Mouse (Mus musculus) stomach, postnatal 0 days (tissue): ENCODE results near the gene Eif5. TPM values are rescaled to one million over a fixed set of nuclear protein-coding genes. Genes with fewer than 3 reads are reported as not detected.
A peak's percentile ranks its signal among the peaks of the same experiment; 100 is the strongest.

ENCODE experiments used
- ATAC-seq: fragments of 200-750 bp; cut with Nextera tagmentation; 2 replicates; pipeline ENCODE4 v1.8.0; 2017; ENCODE audit not compliant: low FRiP score, low TSS enrichment
- DNase-seq: peaks from one replicate; pipeline ENCODE4 v3.0.0-alpha.2; 2016; ENCODE audit warnings: low spot score
- H3K27ac ChIP-seq: fragments of 300-500 bp; sonication (generic); replicated peaks from 2 replicates; pipeline ENCODE4 v1.5.1; 2014; ENCODE audit warnings: mild to moderate bottlenecking, control low read depth
- H3K27me3 ChIP-seq: fragments of 300-500 bp; sonication (generic); 2 replicates; pipeline ENCODE4 v1.6.1; 2014; ENCODE audit warnings: low read length; ENCODE audit not compliant: control insufficient read depth, insufficient read depth
- H3K36me3 ChIP-seq: fragments of 300-500 bp; sonication (generic); 2 replicates; pipeline ENCODE4 v1.6.1; 2014; ENCODE audit warnings: low read length, mixed read lengths; ENCODE audit not compliant: control insufficient read depth, insufficient read depth
- H3K4me1 ChIP-seq: fragments of 300-500 bp; sonication (generic); replicated peaks from 2 replicates; pipeline ENCODE4 v1.6.1; 2014; ENCODE audit warnings: antibody characterized with exemption; ENCODE audit not compliant: control insufficient read depth, insufficient read depth
- H3K4me2 ChIP-seq: fragments of 300-500 bp; sonication (generic); replicated peaks from 2 replicates; pipeline ENCODE4 v1.6.1; 2014; ENCODE audit warnings: low read depth, mild to moderate bottlenecking, control low read depth, moderate library complexity
- H3K4me3 ChIP-seq: fragments of 300-500 bp; sonication (generic); 2 replicates; pipeline ENCODE4 v1.5.1; 2014; ENCODE audit warnings: low read depth, low read length, control low read depth
- H3K9ac ChIP-seq: fragments of 300-500 bp; sonication (generic); 2 replicates; pipeline ENCODE4 v1.6.1; 2014; ENCODE audit warnings: mild to moderate bottlenecking, low read length, control low read depth, mixed read lengths
- H3K9me3 ChIP-seq: fragments of 300-500 bp; sonication (generic); 2 replicates; pipeline ENCODE4 v1.6.1; 2016; ENCODE audit warnings: low read length; ENCODE audit not compliant: control insufficient read depth
- CTCF ChIP-seq: IDR thresholded peaks from 2 replicates; pipeline ENCODE4 v1.5.1; 2016; ENCODE audit warnings: antibody characterized with exemption, low read depth, mild to moderate bottlenecking, moderate library complexity
- EP300 ChIP-seq: optimal IDR thresholded peaks from 2 replicates; pipeline ENCODE3; 2016; ENCODE audit warnings: antibody characterized with exemption
- WGBS: fragments of 180-500 bp; shearing (Covaris S2); extraction: QIAGEN DNeasy Blood & Tissue Kit; methylation state at CpG from one replicate; pipeline ENCODE4 v1.1.7; 2014; 5-methylcytosine and 5-hydroxymethylcytosine counted together
- polyA plus RNA-seq: library from polyadenylated mRNA; unstranded; fragments of >200 nt; fragmentation: Nextera tagmentation; extraction: Ambion mirVana; gene quantifications from 2 replicates; pipeline ENCODE4 v1.2.1, GENCODE M21; 2015

Gene Eif5
- polyA plus RNA-seq, 1 experiment from 2014 or later: 455 TPM

DNA sequence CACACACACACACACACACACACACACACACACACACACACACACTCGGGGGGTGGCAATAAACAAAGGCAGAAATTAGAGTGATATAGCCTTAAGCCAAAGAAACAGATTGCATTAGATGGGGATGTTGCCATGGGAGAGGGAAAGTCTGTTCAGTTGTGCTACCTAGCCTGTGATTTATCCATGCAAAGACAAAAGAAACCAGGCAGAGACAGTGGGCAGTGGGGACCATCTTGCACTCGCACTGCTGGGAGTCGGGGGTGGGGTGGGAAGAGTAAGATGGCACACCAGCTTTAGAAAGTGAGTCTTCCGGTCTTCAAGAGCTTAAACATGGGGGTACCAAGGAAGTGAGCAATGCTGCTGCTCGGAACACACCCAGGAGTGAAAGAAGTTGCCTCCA lies 22.5 kb downstream of the Eif5 start:
- Histone ChIP-seq H3K9ac (no peak overlapping the region), H3K4me1 (no peaks in the 10 kb centered on the region), H3K4me3 (no peak overlapping the region), H3K9me3 (no peaks in the 10 kb centered on the region), H3K27me3 (no peaks in the 10 kb centered on the region), H3K27ac (0 out of 2 replicates have a peak overlapping the region, but pooled peaks have one; percentile 1), H3K36me3 (no peaks in the 10 kb centered on the region), H3K4me2 (no peak overlapping the region)
- DNase-seq: no peak
- whole genome bisulfite sequencing: 60% methylated on average over 5 of the region's 5 CpGs
- ATAC-seq: no peak
- TF ChIP-seq CTCF (no peak), EP300 (no peak)

DNA sequence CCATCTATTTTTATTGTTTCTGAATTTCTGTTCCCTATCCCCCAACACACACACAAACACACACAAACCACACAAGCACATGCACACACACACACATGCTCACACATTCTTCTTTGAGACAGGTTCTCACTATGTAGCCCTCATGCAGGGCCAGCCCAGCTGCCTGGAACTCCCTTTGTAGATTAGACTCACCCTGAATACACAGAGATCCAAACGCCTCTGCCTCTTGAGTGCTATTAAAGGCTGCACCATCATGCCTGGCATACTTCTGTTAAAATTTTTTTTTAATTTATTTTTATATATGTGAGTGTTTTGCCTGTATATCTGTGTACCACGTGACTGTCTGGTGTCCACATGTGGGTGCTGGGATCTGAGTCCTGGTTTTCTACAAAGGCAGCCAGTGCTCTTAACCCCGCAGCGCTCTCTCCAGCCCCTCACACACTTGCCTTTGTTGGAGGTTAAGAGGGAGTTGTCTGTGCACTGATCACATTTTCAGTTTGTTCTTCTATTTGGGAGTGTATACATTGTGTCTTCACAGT lies 24.5 kb downstream of the Eif5 start:
- H3K4me2 ChIP-seq: no peak overlapping the region
- DNase-seq (no peak), ATAC-seq (no peak; the same call in 1 of the 2 replicates)
- H3K27me3 ChIP-seq: no peaks in the 10 kb centered on the region
- H3K4me1 ChIP-seq: no peaks in the 10 kb centered on the region
- no peak overlapping the region for H3K9ac ChIP-seq
- no peaks in the 10 kb centered on the region for H3K36me3 ChIP-seq
- TF ChIP-seq CTCF (no peak), EP300 (no peak)
- H3K4me3 ChIP-seq: no peak overlapping the region
- H3K9me3 ChIP-seq: no peaks in the 10 kb centered on the region
- WGBS: 36% methylated on average over 4 of the region's 4 CpGs
- no peak overlapping the region for H3K27ac ChIP-seq

DNA sequence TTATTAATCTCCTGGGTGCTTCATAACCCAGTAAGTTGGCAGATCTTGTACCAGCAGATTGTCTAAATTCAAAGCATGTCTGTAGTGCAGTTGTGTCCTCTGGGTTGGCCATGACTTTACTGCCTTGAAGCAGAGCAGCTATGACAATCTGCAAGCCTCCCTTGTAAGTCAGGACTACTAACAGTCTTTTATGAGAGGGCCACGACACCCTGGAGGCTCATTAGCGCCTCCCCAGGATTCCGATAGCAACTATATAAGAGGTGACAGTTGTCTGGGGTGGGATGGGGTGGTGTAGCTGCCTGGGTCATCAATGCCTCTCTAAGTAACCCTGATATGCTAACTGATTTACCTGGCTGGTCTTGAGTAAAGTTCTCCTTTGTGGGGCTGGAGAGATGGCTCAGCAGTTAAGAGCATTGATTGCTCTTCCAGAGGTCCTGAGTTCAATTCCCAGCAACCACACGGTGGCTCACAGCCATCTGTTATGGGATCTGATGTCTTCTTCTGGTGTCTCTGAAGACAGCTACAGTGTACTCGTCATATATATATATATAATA lies 25.3 kb downstream of the Eif5 start:
- no peak overlapping the region for H3K4me2 ChIP-seq
- no peak overlapping the region for H3K4me3 ChIP-seq
- no peak overlapping the region for H3K9ac ChIP-seq
- DNase-seq (no peak), ATAC-seq (no peak)
- no peaks in the 10 kb centered on the region for H3K9me3 ChIP-seq
- no peaks in the 10 kb centered on the region for H3K27me3 ChIP-seq
- H3K36me3 ChIP-seq: no peaks in the 10 kb centered on the region
- no peak overlapping the region for H3K27ac ChIP-seq
- H3K4me1 ChIP-seq: no peaks in the 10 kb centered on the region
- 49% methylated on average over 5 of the region's 5 CpGs for WGBS
- TF ChIP-seq EP300 (no peak), CTCF (peak; percentile 39; the same call in 1 of the 2 replicates)

DNA sequence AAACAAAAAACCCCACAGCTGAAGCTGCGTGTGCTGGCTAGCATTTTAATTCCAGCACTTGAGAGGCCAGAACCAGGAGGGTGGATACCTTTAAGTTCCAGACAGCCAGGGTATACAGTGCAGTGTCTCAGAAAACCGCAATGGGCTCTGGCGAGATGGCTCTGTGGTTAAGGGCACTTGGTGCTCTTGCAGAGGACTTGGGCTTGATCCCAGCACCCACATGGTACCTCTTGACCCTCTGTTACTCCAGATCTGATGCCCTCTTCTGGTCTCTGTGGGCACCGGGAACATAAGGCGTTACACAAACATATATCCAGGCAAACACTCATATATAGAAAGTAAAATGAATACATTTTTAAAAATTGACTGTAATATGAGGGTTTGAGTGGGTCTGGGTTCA lies 27.5 kb downstream of the Eif5 start:
- H3K27ac ChIP-seq: no peak overlapping the region
- no peak for DNase-seq
- H3K9ac ChIP-seq: no peak overlapping the region
- H3K36me3 ChIP-seq: no peaks in the 10 kb centered on the region
- H3K4me3 ChIP-seq: no peak overlapping the region
- no peak overlapping the region for H3K4me2 ChIP-seq
- no peak for ATAC-seq
- H3K27me3 ChIP-seq: no peaks in the 10 kb centered on the region
- H3K4me1 ChIP-seq: no peaks in the 10 kb centered on the region
- 74% methylated on average over 5 of the region's 5 CpGs for WGBS
- no peaks in the 10 kb centered on the region for H3K9me3 ChIP-seq
- no peak for TF ChIP-seq CTCF
- TF ChIP-seq EP300: no peak

DNA sequence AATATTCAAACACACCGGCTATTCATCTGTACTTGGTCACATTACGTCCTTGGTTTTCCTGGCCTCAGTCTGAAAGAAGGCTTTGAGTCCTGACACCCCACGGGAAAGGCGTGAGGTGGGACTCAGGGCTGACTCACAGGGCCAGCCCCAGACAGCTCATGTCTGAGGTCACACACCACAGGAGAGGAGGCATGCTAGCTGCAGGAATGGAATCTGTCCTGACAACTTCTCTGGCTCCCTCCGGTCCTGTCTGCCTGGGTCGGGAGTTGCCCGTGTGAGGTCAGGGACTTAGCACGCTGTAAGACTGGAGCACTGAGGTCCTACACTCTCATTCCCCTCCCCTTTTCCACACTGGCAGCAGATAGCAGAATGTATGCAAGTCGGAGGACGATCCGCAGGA lies 31.0 kb downstream of the Eif5 start:
- no peak for DNase-seq
- no peak for TF ChIP-seq EP300
- TF ChIP-seq CTCF: no peak
- Histone ChIP-seq H3K9ac (no peak overlapping the region), H3K27me3 (no peaks in the 10 kb centered on the region), H3K4me2 (no peak overlapping the region), H3K36me3 (no peaks in the 10 kb centered on the region), H3K4me1 (no peaks in the 10 kb centered on the region; the same call in 1 of the 2 replicates), H3K9me3 (no peaks in the 10 kb centered on the region), H3K27ac (no peak overlapping the region), H3K4me3 (no peak overlapping the region)
- 50% methylated on average over 11 of the region's 11 CpGs for WGBS
- peak; percentile 67; the same call in 1 of the 2 replicates for ATAC-seq

DNA sequence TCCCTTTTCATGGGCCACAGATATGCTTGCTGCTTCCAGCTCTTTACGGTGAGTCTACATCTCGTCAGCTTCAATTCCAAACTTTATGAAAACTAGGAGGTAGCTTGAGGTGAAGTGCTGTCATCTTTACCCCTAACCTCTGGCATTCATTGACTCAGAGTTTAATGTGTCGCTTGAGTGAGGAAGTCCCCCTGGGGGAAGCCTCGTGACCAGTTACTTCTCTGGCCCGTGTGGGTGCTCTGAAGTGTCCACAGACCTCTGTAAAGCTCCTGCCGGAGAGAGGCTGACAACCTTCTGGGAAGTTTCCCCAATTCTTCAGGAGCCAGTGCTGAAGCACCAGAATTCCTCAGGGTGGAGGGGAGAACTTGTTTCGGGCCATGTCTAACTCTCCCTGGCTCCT lies 34.6 kb downstream of the Eif5 start:
- H3K4me3 ChIP-seq: no peak overlapping the region
- no peak overlapping the region for H3K4me2 ChIP-seq
- H3K4me1 ChIP-seq: no peaks in the 10 kb centered on the region; the same call in 1 of the 2 replicates
- ATAC-seq (no peak), DNase-seq (no peak)
- no peaks in the 10 kb centered on the region for H3K9me3 ChIP-seq
- no peaks in the 10 kb centered on the region for H3K27me3 ChIP-seq
- H3K36me3 ChIP-seq: no peaks in the 10 kb centered on the region
- H3K9ac ChIP-seq: no peak overlapping the region
- TF ChIP-seq CTCF (no peak), EP300 (no peak)
- 72% methylated on average over 7 of the region's 7 CpGs for WGBS
- no peak overlapping the region for H3K27ac ChIP-seq
